Mouse (Mus musculus) sigmoid colon, adult 10 weeks (tissue): Measurements from ENCODE around the gene 2610301B20Rik. TPM values are rescaled to one million over a fixed set of nuclear protein-coding genes. Genes with fewer than 3 reads are reported as not detected.

Source experiments
- polyA plus RNA-seq: library from polyadenylated mRNA; stranded (reverse); fragments of 350-450 nt; fragmentation: Illumina TruSeq; extraction: RNeasy Lipid Tissue Mini Kit (QIAGEN cat#74804); gene quantifications from one replicate; pipeline ENCODE4 v1.2.3, GENCODE M21; 2014; ENCODE audit warnings: low read depth, low replicate concordance

Gene 2610301B20Rik
- 31.4 TPM for polyA plus RNA-seq

DNA sequence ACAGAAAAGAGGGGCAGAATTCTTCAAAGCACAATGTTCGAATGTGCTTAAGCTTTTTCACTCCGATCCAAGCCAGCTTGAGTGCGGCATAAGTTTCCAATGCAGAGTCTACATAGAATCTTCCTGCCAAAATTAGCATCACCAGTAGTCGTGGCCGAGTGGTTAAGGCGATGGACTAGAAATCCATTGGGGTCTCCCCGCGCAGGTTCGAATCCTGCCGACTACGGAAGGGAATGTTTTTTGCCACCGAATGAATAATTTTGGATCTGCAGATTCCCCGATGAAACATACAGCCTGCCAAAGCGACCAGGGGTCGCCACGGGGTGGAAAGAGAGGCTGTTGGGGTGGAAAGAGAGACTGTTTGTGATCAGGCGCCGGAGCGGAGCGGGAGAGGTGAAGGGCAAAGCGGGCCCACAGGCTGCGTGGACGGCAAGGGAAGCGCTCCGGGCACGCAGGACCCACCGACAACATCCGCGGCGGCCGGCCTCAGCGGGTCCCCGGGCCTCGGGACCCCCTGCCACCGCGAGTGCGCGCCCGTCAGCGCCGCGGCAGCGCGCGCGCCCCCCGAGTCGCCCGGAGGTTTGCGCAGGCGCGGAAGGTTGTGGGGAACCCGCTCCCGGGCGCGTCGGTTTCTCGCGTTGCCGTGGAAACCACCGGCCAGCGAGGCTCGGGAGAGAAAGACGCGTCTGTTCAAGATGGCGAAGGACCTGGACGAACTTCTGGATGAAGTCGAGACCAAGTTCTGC, at the start of gene 2610301B20Rik:
TSS of gene 2610301B20Rik (plus strand) at position 579 of the 746 bp plus-strand sequence.

